Mouse (Mus musculus): ENCODE data around the gene BC107364. TPM values are rescaled to one million over a fixed set of nuclear protein-coding genes. Genes with fewer than 3 reads are reported as not detected.
"Not testable (repeated sequence)": the region's sequence is repeated elsewhere in the genome, so short reads cannot be mapped to it uniquely, and the experiment has no call there.

The BC107364 gene
- polyA plus RNA-seq, 1 experiment from 2014 or later, result not detected

- Histone ChIP-seq H3K27ac (no peak overlapping the region), H3K4me3 (replicated peaks) (no peak overlapping the region), H3K36me3 (no peaks in the 10 kb centered on the region), H3K9me3 (replicated peaks) (no peaks in the 10 kb centered on the region), H3K27me3 (no peaks in the 10 kb centered on the region), H3K4me2 (no peak overlapping the region), H3K9ac (no peak overlapping the region), H3K4me1 (replicated peaks) (peaks cover 27% of the 10 kb centered on the region)
- WGBS (ENCODE audit: insufficient replicate concordance), result 85% methylated on average over 1 of the region's 1 CpGs
- DNase-seq (no peak), ATAC-seq (ENCODE audit: low read depth) (no peak)
Measured at GRCm38 (mm10) chr3:96495490-96496210, 43.5 kb upstream of the BC107364 start.

- no peak for DNase-seq
- WGBS (ENCODE audit: insufficient replicate concordance), result 80% methylated on average over 3 of the region's 3 CpGs
- Histone ChIP-seq H3K9ac (no peak overlapping the region), H3K4me2 (no peak overlapping the region), H3K27ac (no peak overlapping the region), H3K27me3 (no peaks in the 10 kb centered on the region), H3K4me1 (replicated peaks) (peaks cover 27% of the 10 kb centered on the region), H3K36me3 (no peaks in the 10 kb centered on the region), H3K4me3 (replicated peaks) (no peak overlapping the region), H3K9me3 (replicated peaks) (no peaks in the 10 kb centered on the region)
- ATAC-seq (ENCODE audit: low read depth), result no peak
Measured at GRCm38 (mm10) chr3:96494912-96495311, 42.8 kb upstream of the BC107364 start.

GRCm38 (mm10) chr3:96494456-96494855, 42.4 kb upstream of the BC107364 start:
- H3K4me1 ChIP-seq (replicated peaks), result peaks cover 27% of the 10 kb centered on the region
- not testable (repeated sequence) for H3K27me3 ChIP-seq; H3K4me2 ChIP-seq; H3K9ac ChIP-seq; H3K4me3 ChIP-seq (replicated peaks); DNase-seq; ATAC-seq (ENCODE audit: low read depth); H3K36me3 ChIP-seq; H3K27ac ChIP-seq; H3K9me3 ChIP-seq (replicated peaks)
- WGBS (ENCODE audit: insufficient replicate concordance), result 95% methylated on average over 6 of the region's 11 CpGs

- Histone ChIP-seq H3K4me2 (peak overlapping the region; percentile 42), H3K27ac (peak overlapping the region; percentile 91), H3K4me1 (replicated peaks) (peaks cover 23% of the 10 kb centered on the region)
- 17% methylated on average over 6 of the region's 8 CpGs for WGBS (ENCODE audit: insufficient replicate concordance)
- not testable (repeated sequence) for DNase-seq; H3K9me3 ChIP-seq (replicated peaks); H3K27me3 ChIP-seq; H3K36me3 ChIP-seq; H3K9ac ChIP-seq; ATAC-seq (ENCODE audit: low read depth); H3K4me3 ChIP-seq (replicated peaks)
Measured at GRCm38 (mm10) chr3:96489636-96490035, 37.5 kb upstream of the BC107364 start.

- not testable (repeated sequence) for H3K9ac ChIP-seq; H3K36me3 ChIP-seq; H3K27me3 ChIP-seq; DNase-seq; H3K9me3 ChIP-seq (replicated peaks)
- H3K4me2 ChIP-seq, result peak overlapping the region; percentile 42; the same call in 1 of the 2 replicates
- 0% methylated on average over 9 of the region's 31 CpGs for WGBS (ENCODE audit: insufficient replicate concordance)
- H3K27ac ChIP-seq, result peak overlapping the region; percentile 91
- H3K4me3 ChIP-seq (replicated peaks), result peak overlapping the region; percentile 35
- peaks cover 28% of the 10 kb centered on the region for H3K4me1 ChIP-seq (replicated peaks)
- peak; percentile 75 for ATAC-seq (ENCODE audit: low read depth)
Measured at GRCm38 (mm10) chr3:96488907-96489629, 37.0 kb upstream of the BC107364 start.

GRCm38 (mm10) chr3:96488290-96488906, 36.3 kb upstream of the BC107364 start:
- H3K36me3 ChIP-seq; H3K27me3 ChIP-seq; DNase-seq; H3K9me3 ChIP-seq (replicated peaks): not testable (repeated sequence)
- peak; percentile 65 for ATAC-seq (ENCODE audit: low read depth)
- Histone ChIP-seq H3K4me3 (replicated peaks) (peak overlapping the region; percentile 65), H3K4me1 (replicated peaks) (peaks cover 28% of the 10 kb centered on the region), H3K9ac (peak overlapping the region; percentile 84), H3K4me2 (peak overlapping the region; percentile 85), H3K27ac (peak overlapping the region; percentile 97)
- 0% methylated on average over 1 of the region's 55 CpGs for whole genome bisulfite sequencing (ENCODE audit: insufficient replicate concordance)

- peak overlapping the region; percentile 85 for H3K4me2 ChIP-seq
- peaks cover 3% of the 10 kb centered on the region; the same call in 1 of the 2 replicates for H3K27me3 ChIP-seq
- H3K9me3 ChIP-seq (replicated peaks), result no peaks in the 10 kb centered on the region
- peak overlapping the region; percentile 97 for H3K27ac ChIP-seq
- H3K4me1 ChIP-seq (replicated peaks), result peaks cover 27% of the 10 kb centered on the region
- DNase-seq, result no peak
- H3K36me3 ChIP-seq, result no peaks in the 10 kb centered on the region
- H3K9ac ChIP-seq, result peak overlapping the region; percentile 84
- H3K4me3 ChIP-seq (replicated peaks), result peak overlapping the region; percentile 65
- ATAC-seq (ENCODE audit: low read depth), result no peak
- 4% methylated on average over 24 of the region's 26 CpGs for WGBS (ENCODE audit: insufficient replicate concordance)
Measured at GRCm38 (mm10) chr3:96487596-96488289, 35.6 kb upstream of the BC107364 start.

GRCm38 (mm10) chr3:96486828-96487559, 34.9 kb upstream of the BC107364 start:
- H3K36me3 ChIP-seq; H3K9me3 ChIP-seq (replicated peaks); DNase-seq; H3K27me3 ChIP-seq: not testable (repeated sequence)
- H3K4me3 ChIP-seq (replicated peaks), result peak overlapping the region; percentile 65
- WGBS (ENCODE audit: insufficient replicate concordance), result 10% methylated on average over 8 of the region's 38 CpGs
- peak overlapping the region; percentile 84 for H3K9ac ChIP-seq
- H3K4me2 ChIP-seq, result peak overlapping the region; percentile 85
- H3K27ac ChIP-seq, result peak overlapping the region; percentile 97
- peak; percentile 66 for ATAC-seq (ENCODE audit: low read depth)
- H3K4me1 ChIP-seq (replicated peaks), result peaks cover 26% of the 10 kb centered on the region

GRCm38 (mm10) chr3:96486064-96486827, 34.1 kb upstream of the BC107364 start:
- peaks cover 26% of the 10 kb centered on the region for H3K4me1 ChIP-seq (replicated peaks)
- H3K27me3 ChIP-seq; H3K36me3 ChIP-seq; H3K4me3 ChIP-seq (replicated peaks); H3K27ac ChIP-seq; H3K9me3 ChIP-seq (replicated peaks); H3K9ac ChIP-seq; DNase-seq: not testable (repeated sequence)
- 3% methylated on average over 4 of the region's 34 CpGs for WGBS (ENCODE audit: insufficient replicate concordance)
- ATAC-seq (ENCODE audit: low read depth), result peak; percentile 74
- H3K4me2 ChIP-seq, result peak overlapping the region; percentile 36; the same call in 1 of the 2 replicates

GRCm38 (mm10) chr3:96485361-96485760, 33.3 kb upstream of the BC107364 start:
- H3K4me1 ChIP-seq (replicated peaks), result peaks cover 26% of the 10 kb centered on the region
- H3K9ac ChIP-seq, result peak overlapping the region; percentile 54
- H3K4me3 ChIP-seq (replicated peaks), result peak overlapping the region; percentile 0; the same call in 1 of the 2 replicates
- no peaks in the 10 kb centered on the region for H3K36me3 ChIP-seq
- H3K9me3 ChIP-seq (replicated peaks), result no peaks in the 10 kb centered on the region
- peaks cover 3% of the 10 kb centered on the region; the same call in 1 of the 2 replicates for H3K27me3 ChIP-seq
- peak overlapping the region; percentile 29 for H3K4me2 ChIP-seq
- H3K27ac ChIP-seq, result 0 out of 2 replicates have a peak overlapping the region, but pooled peaks have one; percentile 2
- WGBS (ENCODE audit: insufficient replicate concordance), result 82% methylated on average over 2 of the region's 2 CpGs
- no peak for DNase-seq
- ATAC-seq (ENCODE audit: low read depth), result no peak
